Mouse (Mus musculus) C2C12 (cell line): ENCODE data around the gene Fn3krp. TPM values are rescaled to one million over a fixed set of nuclear protein-coding genes. Genes with fewer than 3 reads are reported as not detected.
A peak's percentile ranks its signal among the peaks of the same experiment; 100 is the strongest.

ENCODE experiments used
- H3K27me3 ChIP-seq: one replicate; pipeline ENCODE4 v1.6.1; 2011; ENCODE audit not compliant: control insufficient read depth, insufficient read depth, insufficient read length
- H3K36me3 ChIP-seq: one replicate; pipeline ENCODE4 v1.6.1; 2011; ENCODE audit not compliant: control insufficient read depth, insufficient read depth
- H3K4me3 ChIP-seq: one replicate; pipeline ENCODE4 v1.5.1; 2011; ENCODE audit warnings: mild to moderate bottlenecking, control low read depth; ENCODE audit not compliant: poor library complexity, insufficient read depth, severe bottlenecking
- H3K79me2 ChIP-seq: one replicate; pipeline ENCODE4 v1.6.1; 2011; ENCODE audit not compliant: control insufficient read depth, insufficient read depth
- H3K79me3 ChIP-seq: one replicate; pipeline ENCODE4 v1.6.1; 2011; ENCODE audit warnings: low read depth, control low read depth
- H3ac ChIP-seq: one replicate; pipeline ENCODE3; 2011; ENCODE audit warnings: low read depth; ENCODE audit not compliant: control insufficient read depth, insufficient read length
- CEBPB ChIP-seq: IDR thresholded peaks from one replicate; pipeline ENCODE4 v1.6.1; 2011; ENCODE audit warnings: low read depth, mild to moderate bottlenecking, control low read depth, moderate library complexity
- CTCF ChIP-seq: IDR thresholded peaks from one replicate; pipeline ENCODE4 v1.5.1; 2011; ENCODE audit not compliant: control insufficient read depth, insufficient read depth, insufficient read length
- FOSL1 ChIP-seq: IDR thresholded peaks from one replicate; pipeline ENCODE4 v1.8.0; 2011; ENCODE audit warnings: mild to moderate bottlenecking, low read length; ENCODE audit not compliant: poor library complexity, insufficient read depth, severe bottlenecking
- MAX ChIP-seq: IDR thresholded peaks from one replicate; pipeline ENCODE4 v1.6.1; 2011; ENCODE audit warnings: mild to moderate bottlenecking, control low read depth
- MYOD1 ChIP-seq: IDR thresholded peaks from one replicate; pipeline ENCODE4 v1.6.1; 2011; ENCODE audit warnings: low read depth; ENCODE audit not compliant: control insufficient read depth, insufficient read length
- MYOG ChIP-seq: IDR thresholded peaks from one replicate; pipeline ENCODE4 v1.6.1; 2011; ENCODE audit not compliant: control insufficient read depth, insufficient read length; ENCODE audit errors: extremely low read depth
- USF1 ChIP-seq: IDR thresholded peaks from one replicate; pipeline ENCODE4 v1.6.1; 2011; ENCODE audit warnings: low read depth, mild to moderate bottlenecking, control low read depth, moderate library complexity
- microRNA-seq: library from miRNA; unstranded; fragments of <30 nt; microRNA quantifications from one replicate; pipeline ENCODE4, GENCODE M21; 2019; ENCODE audit warnings: borderline microRNAs expressed
- polyA plus RNA-seq: library from polyadenylated mRNA; unstranded; fragments of >200 nt; fragmentation: generic; extraction: Trizol; gene quantifications from one replicate; pipeline ENCODE4 v1.2.1, GENCODE M21; 2012; ENCODE audit warnings: missing spikeins

The Fn3krp gene
- polyA plus RNA-seq, 1 experiment = 5.3 TPM

GRCm38 (mm10) chr11:121457874-121458273 is 36.7 kb downstream of the Fn3krp start:
- TF ChIP-seq CTCF (no peak), CEBPB (no peak), MAX (no peak), MYOD1 (no peak), USF1 (no peak)
- no peaks in the 10 kb centered on the region for H3K27me3 ChIP-seq

GRCm38 (mm10) chr11:121467408-121467807 is 46.2 kb downstream of the Fn3krp start:
- TF ChIP-seq USF1 = no peak
- TF ChIP-seq MAX = no peak
- no peak for TF ChIP-seq CEBPB
- TF ChIP-seq FOSL1 = no peak
- TF ChIP-seq MYOG = no peak
- no peak for TF ChIP-seq CTCF
- TF ChIP-seq MYOD1 = no peak
- Histone ChIP-seq H3ac (no peak overlapping the region), H3K4me3 (no peak overlapping the region), H3K79me2 (no peaks in the 10 kb centered on the region), H3K79me3 (no peaks in the 10 kb centered on the region), H3K27me3 (no peaks in the 10 kb centered on the region), H3K36me3 (peaks cover 51% of the 10 kb centered on the region)

More at GRCm38 (mm10) chr11:121457874-121458273, 36.7 kb downstream of the Fn3krp start:
- peaks cover 17% of the 10 kb centered on the region for H3K79me2 ChIP-seq
- H3K36me3 ChIP-seq = peaks cover 86% of the 10 kb centered on the region
- H3K79me3 ChIP-seq = peaks cover 6% of the 10 kb centered on the region
- no peak overlapping the region for H3ac ChIP-seq
- H3K4me3 ChIP-seq = no peak overlapping the region

- Histone ChIP-seq H3K36me3 (peaks cover 45% of the 10 kb centered on the region), H3K79me2 (peaks cover 4% of the 10 kb centered on the region), H3K79me3 (no peaks in the 10 kb centered on the region), H3K27me3 (no peaks in the 10 kb centered on the region), H3K4me3 (no peak overlapping the region), H3ac (no peak overlapping the region)
- no peak for TF ChIP-seq CTCF
- no peak for TF ChIP-seq FOSL1
- TF ChIP-seq MYOG = no peak
- no peak for TF ChIP-seq MAX
- no peak for TF ChIP-seq USF1
- no peak for TF ChIP-seq MYOD1
These were observed 53.6 kb downstream of the Fn3krp start for GRCm38 (mm10) chr11:121474831-121475230.

DNA sequence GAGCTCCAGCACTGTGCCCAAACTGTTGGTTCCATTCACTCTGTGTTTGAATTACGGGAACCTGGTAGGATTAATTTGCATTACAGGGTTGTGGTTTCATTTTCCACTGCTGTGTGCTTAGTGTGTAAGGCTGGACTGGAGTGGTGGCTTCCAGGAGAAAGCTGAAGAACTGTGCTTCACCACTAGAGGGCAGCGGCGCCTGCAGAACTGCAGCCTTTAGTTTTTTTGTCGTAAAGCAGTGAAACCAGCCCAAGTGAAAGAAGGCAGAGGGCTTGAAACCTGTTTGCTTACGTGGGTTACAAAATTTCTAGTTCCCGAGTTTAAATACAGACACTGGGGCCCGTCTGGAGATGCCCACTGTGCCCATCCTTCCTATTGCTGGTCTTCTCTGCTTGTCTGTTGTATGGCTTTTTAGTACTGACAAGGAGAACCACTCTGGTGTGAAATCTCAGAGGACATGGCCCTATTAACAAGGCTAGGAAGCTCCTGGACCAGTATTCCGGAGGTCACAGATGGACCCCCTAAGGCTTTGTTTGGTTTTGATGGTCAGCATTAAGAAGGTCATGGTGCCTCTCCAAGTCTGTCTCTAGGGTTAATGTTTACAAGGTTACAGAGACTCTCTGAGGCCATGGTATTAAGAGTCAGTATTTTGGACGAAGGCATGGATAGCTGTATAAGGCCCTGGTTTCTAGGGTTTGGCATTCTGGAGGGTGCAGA is 54.7 kb downstream of the Fn3krp start:
- Histone ChIP-seq H3K4me3 (no peak overlapping the region), H3ac (no peak overlapping the region), H3K79me3 (peaks cover 2% of the 10 kb centered on the region), H3K27me3 (no peaks in the 10 kb centered on the region), H3K79me2 (peaks cover 4% of the 10 kb centered on the region), H3K36me3 (peaks cover 47% of the 10 kb centered on the region)
- TF ChIP-seq CTCF (peak; percentile 66), MYOG (no peak)

- H3K4me3 ChIP-seq = no peak overlapping the region
- H3ac ChIP-seq = no peak overlapping the region
- no peaks in the 10 kb centered on the region for H3K27me3 ChIP-seq
- peaks cover 4% of the 10 kb centered on the region for H3K79me3 ChIP-seq
- H3K36me3 ChIP-seq = peaks cover 42% of the 10 kb centered on the region
- peaks cover 18% of the 10 kb centered on the region for H3K79me2 ChIP-seq
- TF ChIP-seq USF1 = no peak
- no peak for TF ChIP-seq CEBPB
- TF ChIP-seq CTCF = no peak
- no peak for TF ChIP-seq FOSL1
- TF ChIP-seq MAX = no peak
- TF ChIP-seq MYOD1 = no peak
These were observed 58.4 kb downstream of the Fn3krp start for GRCm38 (mm10) chr11:121479476-121480203.

Small RNA genes within 50 kb of the gene (microRNA-seq; reads per million reads assigned to microRNA genes)
- gene Mir7236 = not detected

Other genes with a start within 250 kb of the Fn3krp start
- 5.4 TPM for gene Hexdc, start 217.0 kb upstream of the Fn3krp start, polyA plus RNA-seq
- 10.8 TPM for gene Ogfod3, start 216.7 kb upstream of the Fn3krp start, polyA plus RNA-seq
- gene Cybc1, start 192.1 kb upstream of the Fn3krp start, polyA plus RNA-seq = 23.8 TPM
- gene Narf, start 184.1 kb upstream of the Fn3krp start, polyA plus RNA-seq = 4.0 TPM
- 43.1 TPM for gene Foxk2, start 161.4 kb upstream of the Fn3krp start, polyA plus RNA-seq
- gene Wdr45b, start 67.0 kb upstream of the Fn3krp start, polyA plus RNA-seq = 60.9 TPM
- gene Rab40b, start 33.1 kb upstream of the Fn3krp start, polyA plus RNA-seq = 0.41 TPM
- gene Fn3k, start 13.5 kb downstream of the Fn3krp start, polyA plus RNA-seq = 0.04 TPM
- gene Tbcd, start 30.5 kb downstream of the Fn3krp start, polyA plus RNA-seq = 69.2 TPM
- 0.11 TPM for gene Zfp750, start 97.9 kb downstream of the Fn3krp start, polyA plus RNA-seq